Mouse (Mus musculus): ENCODE measurements around the gene Tnni3k. TPM values are rescaled to one million over a fixed set of nuclear protein-coding genes. Genes with fewer than 3 reads are reported as not detected.
A peak's percentile ranks its signal among the peaks of the same experiment; 100 is the strongest.

Gene Tnni3k
- total RNA-seq (2021) = not detected
- long read RNA-seq, experiment 1 = 0 reads
- long read RNA-seq, experiment 2 = 0 reads

DNA sequence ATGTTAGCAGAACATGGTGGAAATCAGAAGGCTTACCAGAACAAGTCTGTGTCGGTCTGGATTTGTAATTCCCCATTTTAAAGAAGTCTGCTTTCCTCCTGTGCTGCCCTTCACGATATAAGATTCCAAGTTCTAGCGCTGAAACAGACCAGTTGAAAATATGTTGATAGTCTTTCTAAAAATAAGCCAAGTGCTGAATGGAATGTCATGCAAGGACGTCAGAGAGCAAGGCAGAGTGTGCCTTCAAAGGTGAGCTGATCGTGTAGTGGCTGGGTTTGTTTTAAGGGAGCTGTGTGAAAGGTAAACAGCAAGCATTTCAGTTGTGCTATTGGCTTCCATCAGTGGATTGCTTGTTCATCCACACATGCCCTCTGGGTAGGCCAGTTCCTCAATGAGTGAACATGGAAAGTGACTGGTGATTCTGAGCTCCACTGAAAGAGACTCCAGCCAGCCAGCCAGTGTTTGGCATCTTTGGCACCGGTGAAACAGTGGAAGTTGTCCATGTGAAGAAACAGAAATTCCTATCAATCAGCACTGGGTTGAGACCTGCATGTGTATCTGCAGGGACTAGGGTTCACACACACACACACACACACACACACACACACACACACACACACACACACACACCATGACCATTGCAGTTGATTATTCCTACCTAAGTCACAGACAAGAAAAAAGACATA, at the start of gene Tnni3k:
Gene Tnni3k (minus strand): TSS at position 177 of the 686 bp plus-strand sequence.
- DNase-seq = no peak

DNA sequence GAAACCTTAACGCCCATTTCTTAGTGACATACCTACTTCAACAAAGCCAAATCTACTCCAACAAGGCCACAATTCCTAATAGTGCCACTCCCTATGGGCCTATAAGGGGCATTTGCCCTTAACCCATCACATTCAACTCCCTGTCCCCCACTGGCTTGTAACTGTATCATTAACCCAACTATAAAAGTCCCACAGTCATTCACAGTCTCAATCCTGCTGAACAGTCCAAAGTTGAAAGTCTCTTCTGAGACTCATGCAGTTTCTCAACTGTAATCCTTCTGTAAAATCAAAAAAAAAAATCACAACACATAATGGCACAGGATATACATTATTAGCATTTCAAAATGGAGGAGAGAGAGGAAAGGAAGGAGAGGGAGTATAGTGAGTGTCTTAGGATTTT, 44.1 kb upstream of the Tnni3k start:
- DNase-seq = no peak

DNA sequence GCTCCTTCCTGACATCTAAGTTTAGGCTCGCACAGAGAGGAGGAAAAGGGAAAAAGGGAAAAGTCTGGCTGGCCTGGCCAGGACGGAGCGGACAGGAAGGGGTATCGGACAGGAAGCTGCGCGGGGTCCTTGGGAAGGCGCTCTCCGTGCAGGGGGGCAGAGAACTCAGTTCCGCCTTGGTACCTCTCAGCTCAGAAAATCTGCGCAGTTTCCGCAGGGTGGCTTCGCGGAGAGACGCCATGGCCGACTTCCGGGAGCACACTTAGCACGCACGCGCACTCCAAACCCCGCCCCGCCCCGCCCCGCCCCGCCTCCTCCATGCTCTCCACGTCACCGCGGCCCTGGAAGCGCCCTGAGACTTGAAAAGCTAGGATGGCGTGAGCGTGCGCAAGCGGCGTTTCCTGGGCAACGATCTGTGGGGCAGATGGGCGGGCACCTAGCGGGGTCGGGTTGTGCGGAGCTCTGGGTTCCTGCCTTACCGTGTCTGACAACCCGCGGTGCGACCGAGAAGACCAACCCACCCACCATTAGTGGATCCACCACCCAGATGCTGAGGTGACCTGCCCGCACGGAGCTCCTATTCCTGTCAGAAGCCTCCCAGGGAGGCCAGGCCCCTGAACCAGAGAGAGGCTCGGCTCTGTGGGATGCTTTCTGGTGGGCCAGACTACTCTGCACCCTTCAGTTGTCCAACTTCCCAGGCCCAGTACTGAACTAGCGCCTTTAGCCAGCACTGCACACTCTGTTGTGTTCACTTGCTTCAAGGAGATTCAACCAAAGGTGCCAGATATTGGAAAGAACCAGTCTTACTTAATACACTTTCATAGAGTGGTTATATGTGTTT, 38.1 kb upstream of the Tnni3k start, which contains the start of the genes Fpgt and Lrriq3:
Gene Fpgt (minus strand): TSS at position 288 of the 841 bp plus-strand sequence.
Gene Lrriq3 (plus strand): TSS at position 319 of the 841 bp plus-strand sequence.
- peak; percentile 83 for DNase-seq

DNA sequence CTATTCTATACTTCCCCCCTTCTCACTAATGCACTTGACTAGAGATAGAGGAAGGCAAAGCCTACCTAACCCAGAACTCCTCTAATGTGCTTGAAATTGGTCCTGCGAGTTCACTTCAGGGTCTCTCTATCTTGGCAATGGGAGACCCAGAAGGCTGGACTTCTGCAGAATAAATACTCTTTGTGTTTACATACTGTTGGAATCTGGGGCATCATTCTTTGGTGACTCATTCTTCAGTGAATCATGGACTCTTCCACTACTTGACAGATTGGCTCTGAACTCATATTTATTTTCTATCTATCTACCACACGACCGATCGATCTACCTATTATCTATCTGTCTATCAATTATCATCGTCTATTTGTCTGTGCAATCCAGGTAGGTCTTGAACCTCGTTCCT, 36.9 kb upstream of the Tnni3k start:
- DNase-seq = no peak

DNA sequence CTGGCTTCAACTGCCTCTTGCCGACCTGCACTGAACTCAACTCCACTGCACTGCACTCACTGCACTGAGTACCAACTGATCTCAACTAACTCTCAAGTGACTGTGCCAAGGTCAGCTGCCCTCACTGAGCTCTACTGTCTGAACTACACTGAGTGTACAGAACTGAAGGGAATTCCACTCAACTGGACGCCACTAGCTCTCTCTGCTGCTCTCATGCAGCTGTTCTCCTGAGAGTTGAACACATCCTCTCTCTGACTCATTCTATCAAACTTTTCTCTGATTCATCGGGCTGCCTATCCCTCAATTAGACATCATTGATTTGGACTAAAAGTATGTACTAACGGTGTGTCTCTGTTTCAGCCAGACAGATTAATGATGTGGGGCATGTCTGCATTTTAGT, 22.7 kb upstream of the Tnni3k start:
- no peak for DNase-seq

DNA sequence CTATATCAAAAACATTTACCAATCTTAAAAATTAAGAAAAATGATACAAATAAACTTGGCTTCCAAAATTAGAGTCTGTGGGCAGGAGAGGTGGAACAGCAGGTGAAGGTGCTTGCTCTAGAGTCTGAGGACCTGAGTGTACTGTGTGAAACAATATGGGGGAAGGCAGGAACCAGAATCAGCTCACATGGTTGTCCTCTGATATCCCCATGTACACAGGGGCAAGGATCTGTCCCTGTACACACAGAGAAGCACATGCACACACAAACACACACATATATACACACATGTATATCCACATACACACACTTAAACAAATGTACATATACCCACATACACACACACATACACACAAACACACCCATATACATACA, 4.2 kb upstream of the Tnni3k start:
- no peak for DNase-seq

DNA sequence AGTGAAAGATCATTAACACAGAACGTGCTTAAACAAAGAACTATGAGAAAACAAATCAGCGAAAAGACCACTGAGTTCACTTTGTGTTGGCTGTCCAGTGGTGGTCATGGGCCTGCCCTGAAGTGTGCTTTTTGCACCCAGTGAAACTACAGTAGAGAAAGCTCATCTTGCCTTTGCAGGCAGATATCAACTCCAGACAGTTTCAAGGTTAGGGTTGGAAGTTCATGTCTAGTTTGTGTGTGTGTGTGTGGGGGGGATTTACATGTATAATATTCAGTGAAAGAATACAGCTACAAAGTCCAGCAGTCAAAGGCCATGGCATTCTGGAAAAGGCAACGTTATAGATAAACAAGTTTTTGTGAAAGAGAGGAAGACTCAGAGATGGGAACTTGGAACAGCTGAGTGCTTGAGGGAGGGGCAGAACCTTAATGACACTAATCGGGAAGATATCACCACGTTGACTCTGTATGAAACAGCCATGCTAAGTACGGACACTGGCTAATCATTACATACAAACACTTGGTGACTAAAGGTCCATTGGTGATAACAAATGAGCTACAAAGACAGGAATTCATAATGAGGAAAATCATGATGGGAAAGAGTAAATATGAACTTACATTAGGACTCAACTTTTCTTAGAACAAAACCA, 3.7 kb upstream of the Tnni3k start:
- no peak for DNase-seq

DNA sequence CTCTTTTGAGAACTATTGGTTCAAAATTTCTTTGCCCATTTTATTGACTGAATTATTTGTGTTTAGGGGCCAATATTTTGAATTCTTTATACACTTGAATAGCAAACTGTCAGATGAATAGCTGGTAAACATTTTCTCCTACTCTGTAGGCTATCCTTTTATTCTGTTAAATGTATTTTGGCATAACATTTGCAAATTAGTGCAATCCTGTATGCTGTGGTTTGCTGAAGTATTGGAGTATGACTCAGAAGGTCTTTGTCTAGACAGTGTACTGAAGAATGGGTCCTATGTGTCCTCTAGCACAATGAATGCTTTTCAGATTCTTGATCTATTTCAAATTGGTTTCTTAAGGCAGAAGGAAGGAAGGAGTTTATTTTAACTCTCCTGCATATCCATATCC, 2.4 kb upstream of the Tnni3k start:
- DNase-seq = no peak

DNA sequence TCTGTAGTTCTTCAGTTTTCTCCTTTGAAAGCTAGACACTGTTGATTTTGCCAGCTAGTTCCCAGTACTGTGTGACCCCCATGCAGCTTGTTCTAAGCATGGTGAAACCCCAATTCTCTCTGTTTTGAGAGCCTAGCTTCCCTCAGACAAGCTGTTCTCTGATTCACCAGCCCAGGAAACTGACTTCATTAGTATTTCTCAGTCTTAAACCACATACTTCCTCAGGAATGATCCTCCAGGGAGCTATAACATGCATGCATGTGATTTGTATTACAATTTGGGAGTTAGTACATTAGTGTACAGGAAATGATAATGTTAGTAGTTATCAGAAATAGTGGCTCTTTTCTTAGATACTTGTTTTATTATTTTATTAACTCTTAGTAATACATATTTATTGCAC, 1.4 kb upstream of the Tnni3k start:
- no peak for DNase-seq

DNA sequence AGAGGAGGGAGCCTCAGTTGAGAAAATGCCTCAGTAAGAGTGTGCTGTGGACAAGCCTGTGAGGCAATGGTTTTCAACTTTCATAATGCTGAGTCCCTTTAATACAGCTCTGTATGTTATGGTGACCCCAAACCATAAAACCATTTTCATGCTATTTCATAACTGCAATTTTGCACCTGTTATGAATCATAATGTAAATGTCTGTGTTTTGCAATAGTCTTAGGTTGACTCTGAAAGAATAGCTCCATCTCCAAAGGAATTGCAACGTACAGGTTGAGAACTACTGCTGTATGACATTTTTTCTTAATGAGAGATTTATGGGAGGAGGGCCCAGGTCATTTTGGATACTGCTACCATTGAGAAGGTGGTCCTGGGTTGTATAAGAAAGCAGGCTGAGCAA, 2.0 kb downstream of the Tnni3k start:
- DNase-seq = no peak

DNA sequence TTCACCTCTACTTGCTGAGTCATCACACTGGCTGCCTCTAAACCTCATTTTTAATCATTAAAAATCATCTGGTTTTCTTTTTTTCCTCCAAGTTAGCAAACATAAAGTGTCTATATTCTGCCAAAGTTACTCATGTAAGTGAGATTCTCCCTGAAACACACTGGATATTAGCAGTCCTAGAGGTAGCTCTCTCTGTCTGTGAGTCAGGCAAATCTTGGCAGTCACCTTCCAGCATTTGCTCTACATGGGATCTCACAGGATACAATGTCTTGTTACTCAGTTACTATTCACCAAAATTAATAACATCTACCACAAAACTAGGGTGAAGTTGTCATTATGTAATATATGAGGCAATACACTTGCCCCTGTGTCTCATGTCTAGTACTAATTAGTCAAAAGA, 3.2 kb downstream of the Tnni3k start:
- no peak for DNase-seq

DNA sequence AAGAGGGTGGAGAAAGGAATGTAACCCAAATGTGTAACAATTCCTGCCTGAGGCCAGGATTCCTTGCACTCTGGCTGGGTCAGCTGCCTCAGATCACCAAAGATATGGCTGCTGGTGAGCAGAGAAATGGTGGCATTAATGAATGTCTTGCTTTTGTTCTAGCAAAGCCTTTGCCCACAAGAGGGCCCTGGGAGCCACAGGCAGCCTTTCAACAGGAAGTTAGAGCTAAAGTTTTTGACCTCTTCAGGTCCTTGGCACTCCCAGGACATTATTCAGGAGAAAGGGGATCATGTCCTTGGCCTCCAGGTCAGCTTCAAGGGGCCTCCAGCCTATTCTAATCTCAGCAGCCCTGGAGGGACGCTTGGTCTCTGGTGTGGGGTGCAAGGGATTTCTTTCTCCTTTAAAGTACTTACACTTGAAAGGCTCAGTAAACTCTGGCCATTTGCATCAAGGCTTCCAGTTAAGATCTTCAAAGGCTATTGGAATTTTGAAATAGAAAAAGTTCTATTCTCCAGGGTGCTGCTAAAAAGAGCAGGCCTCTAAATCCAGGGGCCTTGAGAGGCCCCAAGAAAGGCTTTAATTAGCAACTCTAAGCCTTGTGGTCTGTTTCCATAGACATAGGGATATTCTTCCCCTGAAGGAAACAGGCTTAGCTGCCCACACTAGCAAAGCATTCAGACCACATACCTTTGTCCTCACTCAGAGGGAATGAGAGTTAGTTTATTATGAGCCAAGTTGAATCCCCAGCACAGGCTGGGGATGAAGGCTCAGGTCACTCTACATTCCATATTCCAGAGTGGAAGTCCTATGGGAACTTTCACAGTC, 16.0 kb downstream of the Tnni3k start:
- DNase-seq = no peak

DNA sequence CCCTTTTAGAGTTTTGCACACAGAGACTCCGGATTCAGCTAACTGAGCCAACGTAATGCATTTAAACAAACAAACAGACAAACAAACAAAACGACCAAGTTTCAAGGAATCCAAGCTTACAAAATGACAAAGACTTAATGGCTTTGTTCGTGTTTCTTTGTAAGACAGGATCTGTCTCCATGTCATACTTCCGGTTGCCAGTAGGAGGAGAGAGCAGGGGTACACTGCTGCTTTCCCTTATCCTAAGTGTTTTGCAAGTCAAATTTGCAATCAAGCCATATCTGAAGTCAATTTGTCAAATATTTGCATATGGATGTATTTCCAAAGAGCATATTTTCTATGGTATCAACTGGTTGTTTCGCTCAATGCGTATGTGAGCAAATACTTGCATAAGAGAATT, 20.9 kb downstream of the Tnni3k start:
- DNase-seq = no peak

DNA sequence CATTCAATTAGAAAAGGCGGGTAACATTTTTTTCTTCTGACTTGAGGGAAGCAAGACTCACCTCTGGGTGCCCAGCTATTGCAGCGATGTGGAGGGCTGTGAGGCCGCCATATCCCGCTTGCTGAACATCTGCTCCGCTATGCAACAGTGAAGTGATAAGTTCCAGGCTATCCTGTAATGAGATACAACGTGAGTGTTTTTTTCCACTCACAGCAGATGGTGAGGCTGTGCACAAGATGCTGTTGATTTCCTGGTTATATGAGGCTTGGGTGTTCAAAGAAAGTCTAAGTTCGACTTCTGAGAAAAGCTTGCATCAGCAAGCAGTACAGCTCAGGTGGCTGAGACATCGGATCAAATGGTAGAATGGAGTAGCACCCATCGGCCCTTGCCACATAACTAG, 25.0 kb downstream of the Tnni3k start:
- no peak for DNase-seq

DNA sequence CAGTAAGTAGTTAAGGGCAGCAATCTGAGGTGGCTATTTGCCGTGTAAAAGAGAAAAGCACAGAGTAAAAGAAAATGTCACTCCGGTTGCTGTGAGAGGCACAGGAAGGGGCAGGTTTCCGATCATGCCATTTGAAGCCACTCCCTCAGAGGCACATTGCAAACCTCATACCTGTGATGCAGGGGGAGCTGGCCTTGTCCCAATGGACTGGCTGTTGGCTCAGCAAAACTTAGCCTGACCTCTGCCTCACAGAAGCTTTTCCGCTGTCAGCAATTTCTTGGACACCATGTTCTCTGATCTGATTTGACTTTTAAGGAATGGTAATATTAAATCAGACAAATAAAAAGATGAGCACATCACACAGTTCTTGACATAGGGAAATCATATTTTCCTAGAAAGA, 52.4 kb downstream of the Tnni3k start:
- no peak for DNase-seq

DNA sequence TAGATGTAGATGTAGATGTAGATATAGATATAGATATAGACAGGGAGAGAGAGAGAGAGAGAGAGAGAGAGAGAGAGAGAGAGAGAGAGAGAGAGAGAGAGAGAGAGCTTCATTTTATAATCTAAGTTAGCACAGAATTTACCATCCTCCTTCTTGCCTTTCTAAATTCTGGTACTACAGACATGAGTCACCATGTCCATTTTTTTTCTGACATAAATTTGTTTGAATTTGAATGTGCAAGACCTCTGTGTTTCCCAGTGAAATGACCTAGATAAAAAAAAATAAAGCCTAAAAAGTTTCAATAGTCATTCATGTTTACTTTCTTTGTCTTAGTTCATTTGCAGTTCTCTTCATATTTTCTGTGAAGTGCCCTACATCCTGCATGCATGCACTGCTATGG, 54.2 kb downstream of the Tnni3k start:
- no peak for DNase-seq

DNA sequence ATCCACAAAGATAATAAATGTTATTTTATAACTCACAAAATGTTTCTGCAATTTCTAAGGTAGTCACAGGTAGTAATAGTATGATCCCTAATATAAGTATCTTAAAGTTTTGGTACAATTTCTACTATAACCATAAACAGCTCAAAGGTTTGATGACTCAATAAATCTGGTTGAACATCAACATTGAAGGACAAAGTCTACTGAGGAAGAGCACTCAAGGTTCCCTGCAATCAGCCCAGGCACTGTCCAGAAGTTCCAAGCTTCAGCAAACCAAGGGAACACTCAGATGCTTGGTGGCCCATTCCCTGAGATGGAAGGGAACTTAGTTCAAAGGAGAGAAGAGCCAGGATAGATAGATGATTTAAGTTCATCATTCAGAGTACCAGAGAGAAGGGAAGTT, 62.5 kb downstream of the Tnni3k start:
- no peak for DNase-seq

DNA sequence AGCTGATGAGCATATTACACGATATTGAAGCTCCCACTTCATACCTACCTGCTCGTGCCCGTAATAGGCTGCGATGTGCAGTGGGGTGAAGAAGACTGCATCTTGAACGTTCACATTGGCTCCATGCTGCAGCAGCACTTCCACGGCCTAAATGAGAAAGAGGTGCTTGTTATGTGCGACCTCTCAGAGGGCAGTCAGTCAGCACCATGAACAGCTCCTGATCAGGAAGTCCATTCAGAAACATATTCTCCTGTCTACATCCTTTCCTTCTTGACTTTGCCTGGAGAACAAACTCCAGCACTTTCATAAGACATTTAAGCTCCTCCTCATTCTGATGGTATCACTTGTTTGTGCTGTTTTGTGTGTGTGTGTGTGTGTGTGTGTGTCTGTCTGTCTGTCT, 76.1 kb downstream of the Tnni3k start:
- DNase-seq = no peak

DNA sequence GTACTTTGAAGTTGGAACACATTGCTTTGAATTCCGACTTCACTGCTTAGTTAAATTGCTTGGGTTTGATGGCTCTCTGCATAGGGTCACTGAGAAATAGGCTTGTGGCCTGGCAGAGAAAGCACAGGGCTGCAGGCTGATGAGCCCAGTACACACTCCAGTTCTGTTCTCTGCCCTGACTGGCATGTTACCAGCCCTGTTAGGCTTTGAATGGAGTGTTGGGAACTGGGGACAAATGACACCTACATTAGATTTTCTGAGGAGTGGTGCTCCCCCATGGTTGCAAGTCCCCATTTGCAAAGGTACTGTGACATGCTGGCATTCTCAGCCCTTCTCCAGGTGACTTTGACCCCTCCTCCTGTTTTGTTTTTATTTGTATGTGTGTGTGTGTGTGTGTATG, 83.6 kb downstream of the Tnni3k start:
- DNase-seq = no peak

DNA sequence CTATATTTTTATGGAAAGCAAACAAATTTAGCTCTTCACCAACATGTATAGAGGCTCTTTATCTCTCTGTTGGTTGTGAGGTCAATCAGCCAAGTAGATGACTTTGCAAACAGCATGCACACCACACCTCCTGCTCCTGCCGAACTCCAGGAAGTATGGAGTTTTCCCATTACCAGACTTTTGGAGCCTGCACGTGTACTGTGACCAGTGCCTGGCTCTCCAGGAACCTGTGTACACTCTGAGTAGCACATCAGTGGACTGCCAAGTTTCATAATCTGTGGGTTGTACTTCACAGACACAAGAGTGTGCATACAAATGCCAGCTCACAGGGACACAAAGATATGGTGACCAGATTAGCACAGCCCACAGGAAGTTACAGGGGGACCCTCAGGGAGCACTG, 84.2 kb downstream of the Tnni3k start:
- DNase-seq = no peak

DNA sequence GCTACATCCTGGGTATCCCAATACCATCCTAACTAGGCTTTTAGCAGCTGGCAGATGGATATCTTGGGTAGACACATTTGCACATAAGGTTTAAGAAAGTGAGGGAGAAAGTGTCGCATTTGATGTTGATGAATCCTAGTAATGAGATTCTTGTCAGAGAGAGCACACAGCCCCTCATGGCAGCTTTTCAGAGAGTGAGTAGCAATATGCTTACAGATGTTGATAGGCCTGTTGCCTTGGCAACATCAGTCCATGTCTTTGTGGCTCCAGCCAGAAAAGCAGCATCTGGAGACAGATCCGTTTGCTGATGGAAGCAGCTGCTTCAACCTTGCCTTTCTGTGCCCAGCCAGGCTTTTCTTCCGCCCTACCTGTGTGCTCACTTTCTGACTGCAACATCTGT, 93.9 kb downstream of the Tnni3k start:
- no peak for DNase-seq

DNA sequence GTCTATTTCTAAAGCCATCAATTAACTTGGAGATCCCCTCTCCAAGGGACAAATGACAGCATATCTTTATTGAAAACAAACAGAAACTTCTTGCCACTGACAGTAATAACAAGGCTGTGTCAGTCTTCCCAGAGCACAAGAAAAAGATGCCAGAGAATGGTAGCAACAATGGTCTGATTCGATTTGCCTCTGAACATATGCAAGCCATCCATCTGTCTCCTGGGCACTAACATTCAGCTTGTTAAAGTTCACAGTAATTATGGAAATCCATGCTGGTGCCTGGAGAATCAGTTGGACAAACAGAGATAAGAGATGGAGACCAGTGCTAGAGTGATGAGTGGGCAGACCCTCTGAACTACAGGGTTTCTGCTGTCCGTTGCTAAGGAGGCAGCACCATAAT, 102.1 kb downstream of the Tnni3k start:
- no peak for DNase-seq
